Mouse (Mus musculus) embryonic fibroblast, embryonic 13.5 days (primary cell): ENCODE measurements around the gene Edaradd.

Experiments used
- CTCF ChIP-seq: IDR thresholded peaks from 2 replicates; pipeline ENCODE4 v1.5.1; 2011; ENCODE audit warnings: mild to moderate bottlenecking, control low read depth, low read length, moderate library complexity, borderline replicate concordance; ENCODE audit not compliant: insufficient read depth
- POLR2A ChIP-seq: IDR thresholded peaks from 2 replicates; pipeline ENCODE4 v1.6.1; 2011; ENCODE audit warnings: low read depth, mild to moderate bottlenecking, control low read depth, low read length, moderate library complexity

DNA sequence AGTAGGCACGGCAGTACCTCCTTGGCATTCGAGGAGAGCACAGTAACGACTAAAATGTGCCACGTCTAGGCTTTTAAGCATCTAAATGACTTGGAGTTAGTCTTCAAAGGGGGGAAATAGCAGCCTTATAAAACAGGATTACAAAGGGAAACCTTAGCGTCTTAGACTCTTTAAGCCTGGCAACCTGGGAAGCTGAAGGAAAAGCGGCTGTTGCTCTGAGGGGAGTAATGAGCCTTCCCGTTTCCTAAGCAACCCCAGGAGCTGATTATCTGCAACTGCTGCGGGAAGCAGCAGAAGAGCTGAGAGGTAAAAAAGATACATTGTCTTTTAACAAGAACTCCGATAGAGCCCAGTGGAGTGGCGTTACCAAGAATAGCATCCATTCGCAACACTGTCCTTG, 19.5 kb upstream of the Edaradd start:
- TF ChIP-seq CTCF: no peak
- no peak for TF ChIP-seq POLR2A
